Mouse (Mus musculus) C2C12 (cell line): ENCODE results near the gene Pygo2.

Experiments
- CTCF ChIP-seq: IDR thresholded peaks from one replicate; pipeline ENCODE4 v1.5.1; 2011; ENCODE audit not compliant: control insufficient read depth, insufficient read depth, insufficient read length
- MAX ChIP-seq: IDR thresholded peaks from one replicate; pipeline ENCODE4 v1.6.1; 2011; ENCODE audit warnings: mild to moderate bottlenecking, control low read depth
- MYOD1 ChIP-seq: IDR thresholded peaks from one replicate; pipeline ENCODE4 v1.6.1; 2011; ENCODE audit warnings: low read depth; ENCODE audit not compliant: control insufficient read depth, insufficient read length
- MYOG ChIP-seq: IDR thresholded peaks from one replicate; pipeline ENCODE4 v1.6.1; 2011; ENCODE audit not compliant: control insufficient read depth, insufficient read length; ENCODE audit errors: extremely low read depth
- USF1 ChIP-seq: IDR thresholded peaks from one replicate; pipeline ENCODE4 v1.6.1; 2011; ENCODE audit warnings: low read depth, mild to moderate bottlenecking, control low read depth, moderate library complexity

- no peak for TF ChIP-seq CTCF
- TF ChIP-seq USF1: no peak
- no peak for TF ChIP-seq MYOD1
- TF ChIP-seq MAX: no peak
- TF ChIP-seq MYOG: no peak
Measured at GRCm38 (mm10) chr3:89387632-89388031, 42.4 kb upstream of the Pygo2 start.
